Mouse (Mus musculus): ENCODE measurements around the gene Fam71a.

Gene Fam71a

DNA sequence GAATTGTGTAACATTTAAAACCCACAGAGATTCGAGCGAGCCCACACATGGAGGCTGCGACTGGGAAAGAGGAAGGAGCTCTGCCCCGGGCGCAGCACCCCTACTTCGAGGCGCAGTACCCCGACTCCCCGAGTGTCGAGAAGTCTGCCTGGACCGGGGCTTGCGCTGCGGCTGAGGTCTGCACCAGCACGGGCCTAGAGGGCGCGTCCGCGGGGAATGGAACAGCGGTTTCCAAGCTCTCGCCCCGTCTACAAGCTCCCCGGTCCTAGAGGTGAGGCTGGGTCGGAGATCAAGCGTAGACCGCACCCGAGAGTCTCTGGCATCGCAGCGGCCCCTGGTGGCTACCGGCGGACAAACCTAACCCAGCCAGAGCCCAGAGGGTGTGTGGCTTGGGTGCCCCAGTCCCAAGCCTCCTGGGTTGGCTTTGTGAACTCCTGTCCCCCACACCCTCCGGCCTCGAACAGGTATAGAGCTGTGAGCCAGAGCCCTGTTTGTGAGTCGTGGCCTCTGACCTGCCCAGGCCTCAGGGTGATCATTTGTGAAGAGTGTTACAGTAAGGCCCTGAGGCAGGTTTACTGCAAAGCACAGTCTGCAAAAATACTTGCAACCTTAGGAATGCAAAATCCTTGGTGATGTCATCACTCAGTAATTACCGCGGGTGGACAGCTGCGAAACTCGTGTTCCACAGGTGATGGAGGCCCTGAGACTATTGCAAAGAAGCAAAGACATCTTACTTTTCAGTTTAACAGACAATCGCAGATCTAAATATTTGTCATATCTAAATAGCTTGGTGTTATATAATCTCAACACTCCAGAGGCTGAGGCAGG is 38.6 kb downstream of the Fam71a start:
- in situ Hi-C loops (cut with MboI, MseI): loop anchor here (5.0 kb wide), 1 partner anchor 39 kb away; no protein-coding TSS in a partner anchor

DNA sequence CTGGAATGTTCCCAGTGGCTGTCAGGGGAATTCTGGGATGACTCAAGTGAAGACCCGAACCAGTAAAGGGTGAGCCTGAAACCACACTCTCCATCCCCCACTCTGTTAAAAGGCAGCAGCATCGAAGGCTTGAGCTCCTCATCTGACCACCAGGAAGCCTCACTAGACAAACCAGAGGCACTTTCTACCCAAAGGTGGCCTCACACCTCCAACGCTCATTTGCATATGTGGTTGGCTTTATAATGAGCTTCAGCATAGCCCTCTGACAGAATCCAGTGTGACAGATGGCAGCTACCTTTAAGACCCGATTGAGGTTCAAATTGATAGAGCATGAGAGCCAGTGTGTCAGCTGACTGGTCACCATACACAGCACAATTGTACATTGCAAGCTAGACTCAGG is 40.3 kb downstream of the Fam71a start:
- in situ Hi-C loops (cut with MboI, MseI): no loop called here

DNA sequence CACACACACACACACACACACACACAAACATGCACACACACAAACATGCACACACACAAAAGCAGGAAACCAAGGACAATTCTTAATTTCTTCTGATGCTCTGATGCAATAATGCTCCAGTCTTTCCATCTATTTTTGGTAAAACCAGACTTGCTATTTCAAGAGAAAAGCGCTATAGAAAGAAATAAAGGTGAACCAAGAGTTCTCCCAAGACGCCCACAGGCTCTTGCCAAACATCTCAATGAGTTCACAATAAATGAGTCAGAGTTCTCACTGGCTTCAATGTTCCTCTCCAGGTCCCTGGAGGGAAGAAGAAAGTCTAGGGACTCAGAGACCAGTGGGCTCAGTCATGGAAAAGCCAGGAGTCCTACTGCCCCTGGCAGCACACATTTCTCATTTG is 40.9 kb downstream of the Fam71a start:
- in situ Hi-C loops (cut with MboI, MseI): no loop called here

DNA sequence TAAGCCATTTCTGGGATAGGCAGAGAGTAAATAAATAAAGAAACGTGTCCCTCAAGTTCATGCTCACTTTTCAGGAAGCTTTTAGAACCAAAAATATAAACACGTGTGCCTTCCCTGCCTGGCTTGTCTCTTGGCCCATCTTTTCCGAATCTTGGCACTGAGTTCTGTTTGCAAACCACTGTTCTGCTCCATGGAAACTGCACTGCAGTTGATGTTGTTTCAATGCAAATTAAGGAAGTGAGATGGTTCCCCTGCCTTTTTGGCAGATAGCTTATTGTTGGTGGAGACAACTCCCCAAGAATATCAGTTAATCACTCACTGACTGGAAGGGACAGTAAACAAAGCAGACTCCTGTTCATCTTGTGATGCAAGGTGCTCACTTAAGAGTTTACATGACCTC is 41.9 kb downstream of the Fam71a start:
- in situ Hi-C loops (cut with MboI, MseI): no loop called here

DNA sequence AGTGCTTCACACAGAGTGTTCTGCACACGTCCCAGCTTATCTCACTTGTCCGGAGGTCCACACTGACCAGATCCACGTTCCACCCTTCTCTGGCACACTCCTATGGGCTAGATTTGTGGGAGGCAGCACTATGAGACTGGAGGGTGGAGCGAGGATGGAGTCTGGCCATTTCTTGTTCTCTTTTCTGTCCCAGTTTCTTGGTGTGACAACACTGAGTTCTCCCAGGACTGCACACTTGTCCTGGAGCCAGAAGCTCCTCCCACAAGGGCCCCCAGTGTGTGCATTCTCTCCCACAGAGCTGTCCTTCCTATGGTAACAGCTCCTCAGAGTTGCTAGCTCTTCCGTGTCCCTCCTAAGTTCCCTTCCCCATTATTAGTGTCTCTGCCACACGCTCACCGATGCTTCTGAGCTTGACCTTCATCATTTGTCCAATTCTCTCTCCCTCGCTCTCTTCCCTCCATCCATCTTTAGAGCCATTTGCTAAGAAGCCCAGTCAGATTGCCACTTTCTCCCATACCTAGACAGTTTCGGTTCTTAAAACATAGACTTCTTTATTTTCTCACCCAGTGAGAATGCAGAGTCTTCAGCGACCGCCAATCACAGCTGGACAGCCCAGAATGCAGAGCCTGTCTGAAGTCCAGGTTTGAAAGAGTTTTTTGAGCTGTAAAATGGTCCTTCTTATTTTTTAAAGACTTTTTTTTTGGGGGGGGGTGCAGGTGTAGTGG is 48.9 kb downstream of the Fam71a start:
- in situ Hi-C loops (cut with MboI, MseI): no loop called here

DNA sequence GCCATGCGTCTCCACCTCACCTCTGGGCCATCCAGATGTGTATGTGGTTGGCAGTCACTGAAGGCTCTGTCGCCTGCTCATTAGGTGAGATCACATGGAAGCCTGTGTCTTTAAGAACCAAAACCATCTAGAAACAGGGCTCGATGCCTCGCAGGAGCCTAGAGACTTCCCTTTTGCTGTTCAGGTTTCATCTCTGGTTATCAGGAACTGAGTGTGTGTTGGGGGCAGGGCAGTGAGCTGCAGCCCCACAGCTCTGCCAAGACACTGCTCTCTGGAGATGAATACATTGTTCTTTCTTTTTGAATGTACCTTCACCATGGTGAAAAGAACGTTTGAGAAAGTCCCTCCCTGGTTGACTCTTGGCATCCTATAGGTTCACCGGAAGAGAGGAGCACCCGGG is 49.7 kb downstream of the Fam71a start:
- in situ Hi-C loops (cut with MboI, MseI): no loop called here

Data from T-helper 2 cell (primary cell).